Mouse (Mus musculus) heart, embryonic 15.5 days (tissue): Measurements from ENCODE around the gene Cfap20. TPM values are rescaled to one million over a fixed set of nuclear protein-coding genes. Genes with fewer than 3 reads are reported as not detected.
A peak's percentile ranks its signal among the peaks of the same experiment; 100 is the strongest.

ENCODE experiments used
- ATAC-seq: fragments of 200-750 bp; cut with Nextera tagmentation; replicated peaks from 2 replicates; pipeline ENCODE4 v1.8.0; 2017; ENCODE audit warnings: low read depth, moderate TSS enrichment; ENCODE audit not compliant: insufficient number of reproducible peaks, insufficient read depth, low FRiP score
- H3K27ac ChIP-seq: fragments of 300-500 bp; sonication (generic); 2 replicates; pipeline ENCODE4 v1.5.1; 2015; ENCODE audit warnings: mild to moderate bottlenecking, inconsistent platforms
- H3K27me3 ChIP-seq: fragments of 300-500 bp; sonication (generic); 2 replicates; pipeline ENCODE4 v1.6.1; 2015; ENCODE audit warnings: inconsistent platforms
- H3K36me3 ChIP-seq: fragments of 300-500 bp; sonication (generic); 2 replicates; pipeline ENCODE4 v1.6.1; 2015; ENCODE audit warnings: mild to moderate bottlenecking, inconsistent platforms
- H3K4me1 ChIP-seq: fragments of 300-500 bp; sonication (generic); replicated peaks from 2 replicates; pipeline ENCODE4 v1.6.1; 2015; ENCODE audit warnings: inconsistent platforms
- H3K4me2 ChIP-seq: fragments of 300-500 bp; sonication (generic); 2 replicates; pipeline ENCODE4 v1.6.1; 2015; ENCODE audit warnings: inconsistent platforms, mild to moderate bottlenecking, moderate library complexity
- H3K4me3 ChIP-seq: fragments of 300-500 bp; sonication (generic); 2 replicates; pipeline ENCODE4 v1.5.1; 2015; ENCODE audit warnings: mild to moderate bottlenecking, inconsistent platforms
- H3K9ac ChIP-seq: fragments of 300-500 bp; sonication (generic); 2 replicates; pipeline ENCODE4 v1.6.1; 2015; ENCODE audit warnings: mild to moderate bottlenecking, inconsistent platforms
- H3K9me3 ChIP-seq: fragments of 300-500 bp; sonication (generic); replicated peaks from 2 replicates; pipeline ENCODE4 v1.6.1; 2016; ENCODE audit warnings: inconsistent platforms
- WGBS: fragments of 180-500 bp; shearing (Covaris S2); methylation state at CpG from one replicate; pipeline ENCODE4 v1.1.7; 2015; ENCODE audit warnings: mixed read lengths; 5-methylcytosine and 5-hydroxymethylcytosine counted together
- polyA plus RNA-seq: library from polyadenylated mRNA; unstranded; fragments of >200 nt; fragmentation: Nextera tagmentation; extraction: Ambion mirVana; gene quantifications from 2 replicates; pipeline ENCODE4 v1.2.1, GENCODE M21; 2015

Cfap20 gene
- polyA plus RNA-seq, 1 experiment from 2014 or later = 146 TPM

- H3K4me2 ChIP-seq = no peak overlapping the region
- H3K4me1 ChIP-seq = peaks cover 7% of the 10 kb centered on the region
- H3K9me3 ChIP-seq = no peaks in the 10 kb centered on the region
- no peaks in the 10 kb centered on the region for H3K27me3 ChIP-seq
- ATAC-seq = no peak; the same call in 1 of the 2 replicates
- no peak overlapping the region for H3K4me3 ChIP-seq
- 33% methylated on average over 10 of the region's 10 CpGs for WGBS
- peak overlapping the region; percentile 45 for H3K27ac ChIP-seq
- no peaks in the 10 kb centered on the region for H3K36me3 ChIP-seq
- no peak overlapping the region for H3K9ac ChIP-seq
These were observed 23.2 kb downstream of the Cfap20 start for GRCm38 (mm10) chr8:95411309-95411972.

- H3K27ac ChIP-seq = no peak overlapping the region
- WGBS = 62% methylated on average over 5 of the region's 5 CpGs
- peak; percentile 58; the same call in 1 of the 2 replicates for ATAC-seq
These were observed 25.2 kb downstream of the Cfap20 start for GRCm38 (mm10) chr8:95409518-95409917.

DNA sequence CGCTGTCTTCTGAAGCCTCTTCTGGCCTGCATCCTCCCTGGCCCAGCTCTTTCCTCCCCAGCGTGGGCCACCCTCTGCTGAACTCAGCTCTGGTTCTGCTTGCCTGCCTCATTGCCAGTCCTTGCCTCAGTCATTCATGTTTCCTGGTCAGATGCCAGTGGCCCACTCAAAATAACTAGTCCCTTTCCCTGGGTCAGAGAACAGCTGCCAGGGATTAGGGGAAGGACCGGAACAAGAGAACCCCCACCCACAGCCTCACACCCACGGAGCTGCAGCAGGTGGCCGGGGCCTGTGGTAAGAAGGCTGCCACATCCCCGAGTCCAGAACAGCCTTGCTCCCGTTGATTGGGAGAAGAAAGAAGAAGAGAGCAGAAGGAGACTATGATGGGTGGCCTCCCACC is 33.6 kb downstream of the Cfap20 start:
- 81% methylated on average over 7 of the region's 7 CpGs for WGBS
- no peak overlapping the region for H3K9ac ChIP-seq
- H3K36me3 ChIP-seq = no peaks in the 10 kb centered on the region
- no peak overlapping the region for H3K4me2 ChIP-seq
- H3K4me1 ChIP-seq = peaks cover 16% of the 10 kb centered on the region
- no peak overlapping the region for H3K27ac ChIP-seq
- no peak for ATAC-seq
- H3K9me3 ChIP-seq = no peaks in the 10 kb centered on the region
- H3K4me3 ChIP-seq = no peak overlapping the region
- no peaks in the 10 kb centered on the region for H3K27me3 ChIP-seq

More at GRCm38 (mm10) chr8:95409518-95409917, 25.2 kb downstream of the Cfap20 start:
- Histone ChIP-seq H3K36me3 (no peaks in the 10 kb centered on the region), H3K4me3 (no peak overlapping the region), H3K27me3 (no peaks in the 10 kb centered on the region), H3K4me2 (no peak overlapping the region), H3K9me3 (no peaks in the 10 kb centered on the region), H3K4me1 (peaks cover 7% of the 10 kb centered on the region), H3K9ac (no peak overlapping the region)

- H3K27me3 ChIP-seq = no peaks in the 10 kb centered on the region
- 82% methylated on average over 9 of the region's 9 CpGs for WGBS
These were observed 35.5 kb downstream of the Cfap20 start for GRCm38 (mm10) chr8:95399131-95399530.

DNA sequence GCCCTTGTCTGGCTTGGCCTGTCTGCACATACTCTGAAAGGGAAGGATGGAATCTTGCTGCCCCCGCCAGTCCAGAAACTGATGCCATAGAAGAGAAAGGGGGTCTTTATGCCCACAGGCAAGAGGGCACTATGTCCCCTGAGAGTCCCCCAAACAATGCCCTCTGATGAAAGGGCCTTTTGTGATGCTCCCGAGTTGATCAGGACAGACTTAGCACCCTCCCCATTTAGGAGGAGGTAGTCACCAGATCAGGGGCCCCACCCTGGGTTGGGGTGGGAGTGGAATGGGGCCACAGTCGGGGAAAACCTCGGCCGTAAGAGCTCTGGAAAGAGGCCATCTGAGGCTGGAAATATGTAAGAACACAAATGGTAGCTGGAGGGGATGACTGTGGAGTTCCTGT is 37.5 kb downstream of the Cfap20 start:
- 41% methylated on average over 5 of the region's 5 CpGs for WGBS
- Histone ChIP-seq H3K36me3 (no peaks in the 10 kb centered on the region), H3K9ac (no peak overlapping the region; the same call in 1 of the 2 replicates), H3K4me2 (no peak overlapping the region), H3K27ac (peak overlapping the region; percentile 41), H3K4me3 (no peak overlapping the region), H3K4me1 (peaks cover 34% of the 10 kb centered on the region), H3K27me3 (no peaks in the 10 kb centered on the region), H3K9me3 (no peaks in the 10 kb centered on the region)
- ATAC-seq = no peak

More at GRCm38 (mm10) chr8:95399131-95399530, 35.5 kb downstream of the Cfap20 start:
- Histone ChIP-seq H3K9ac (no peak overlapping the region), H3K36me3 (no peaks in the 10 kb centered on the region), H3K9me3 (no peaks in the 10 kb centered on the region), H3K4me2 (no peak overlapping the region), H3K4me1 (peaks cover 29% of the 10 kb centered on the region), H3K4me3 (no peak overlapping the region), H3K27ac (no peak overlapping the region)
- ATAC-seq = no peak

DNA sequence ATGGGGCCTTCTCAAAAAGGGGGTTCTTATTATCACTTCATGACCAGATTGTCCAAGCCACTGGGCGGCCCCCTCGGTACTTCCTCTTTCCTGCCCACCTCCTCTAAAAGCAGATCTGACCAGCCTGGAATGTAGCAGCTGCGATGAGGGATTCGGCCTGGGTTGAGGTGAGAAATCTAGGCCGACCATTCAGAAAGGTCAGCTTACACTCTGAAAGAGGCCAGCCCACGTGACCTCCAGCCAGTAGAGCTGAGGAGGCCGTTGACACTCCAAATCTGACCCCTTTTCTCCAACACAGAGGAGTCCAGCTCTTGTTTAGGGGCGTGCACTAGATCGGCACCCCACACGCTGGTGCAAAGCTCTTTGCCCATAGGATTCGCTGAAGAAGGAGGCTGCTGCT is 37.9 kb downstream of the Cfap20 start:
- Histone ChIP-seq H3K9ac (no peak overlapping the region), H3K4me2 (no peak overlapping the region), H3K36me3 (no peaks in the 10 kb centered on the region), H3K4me1 (peaks cover 38% of the 10 kb centered on the region), H3K9me3 (no peaks in the 10 kb centered on the region), H3K4me3 (no peak overlapping the region), H3K27ac (peak overlapping the region; percentile 41), H3K27me3 (no peaks in the 10 kb centered on the region)
- 40% methylated on average over 11 of the region's 11 CpGs for WGBS
- no peak for ATAC-seq

DNA sequence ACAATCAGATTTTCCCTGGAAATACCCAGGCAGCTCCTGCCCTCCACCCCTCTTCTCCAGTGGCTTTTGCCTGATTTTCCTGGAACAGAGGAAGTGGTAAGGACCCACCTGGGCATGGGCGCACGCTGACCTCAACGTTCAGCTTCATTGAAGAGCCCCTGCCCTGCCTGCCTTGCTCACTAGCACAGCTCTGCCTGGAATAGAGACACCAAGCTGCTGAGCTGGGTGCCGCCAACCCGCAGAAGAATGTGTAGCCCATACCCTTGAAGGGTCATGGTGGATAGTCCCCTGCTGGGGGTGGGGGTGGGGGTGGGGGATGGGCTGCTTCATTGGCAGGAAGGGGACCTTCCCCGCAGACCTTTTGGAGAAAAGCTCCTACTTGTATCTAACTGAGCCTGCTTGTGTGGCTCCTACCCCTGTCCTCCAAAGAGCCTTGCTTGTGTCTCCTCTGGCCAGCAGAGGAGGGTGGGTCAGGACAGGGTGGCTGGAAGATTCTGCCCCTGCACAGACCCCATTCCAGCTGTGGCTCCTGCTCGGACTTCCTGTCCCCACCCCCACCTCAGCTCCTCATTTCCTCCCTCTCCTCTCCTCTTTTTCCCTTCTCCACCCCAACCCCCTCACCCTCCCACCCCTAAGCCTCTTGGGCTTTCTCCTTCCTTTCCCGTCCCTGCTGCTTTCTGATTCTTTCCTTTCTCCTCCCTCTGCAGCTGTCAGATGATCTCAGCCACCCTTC is 39.3 kb downstream of the Cfap20 start:
- H3K27me3 ChIP-seq = no peaks in the 10 kb centered on the region
- no peaks in the 10 kb centered on the region for H3K36me3 ChIP-seq
- H3K9ac ChIP-seq = no peak overlapping the region
- peak overlapping the region; percentile 65 for H3K27ac ChIP-seq
- no peak overlapping the region for H3K4me2 ChIP-seq
- H3K4me1 ChIP-seq = peaks cover 38% of the 10 kb centered on the region
- no peak overlapping the region for H3K4me3 ChIP-seq
- 0 out of 2 replicates have a peak, but pooled peaks have one; percentile 48 for ATAC-seq
- no peaks in the 10 kb centered on the region for H3K9me3 ChIP-seq
- 14% methylated on average over 8 of the region's 8 CpGs for WGBS

GRCm38 (mm10) chr8:95392604-95393003 is 42.1 kb downstream of the Cfap20 start:
- Histone ChIP-seq H3K36me3 (no peaks in the 10 kb centered on the region), H3K4me3 (no peak overlapping the region), H3K27ac (peak overlapping the region; percentile 61), H3K4me2 (no peak overlapping the region), H3K9ac (no peak overlapping the region), H3K27me3 (no peaks in the 10 kb centered on the region), H3K9me3 (no peaks in the 10 kb centered on the region), H3K4me1 (peaks cover 40% of the 10 kb centered on the region)
- 61% methylated on average over 5 of the region's 5 CpGs for WGBS
- ATAC-seq = peak; percentile 69

GRCm38 (mm10) chr8:95391101-95391500 is 43.6 kb downstream of the Cfap20 start:
- Histone ChIP-seq H3K27ac (0 out of 2 replicates have a peak overlapping the region, but pooled peaks have one; percentile 7), H3K9ac (no peak overlapping the region), H3K4me3 (no peak overlapping the region), H3K4me1 (peaks cover 25% of the 10 kb centered on the region), H3K4me2 (no peak overlapping the region), H3K9me3 (no peaks in the 10 kb centered on the region), H3K36me3 (no peaks in the 10 kb centered on the region), H3K27me3 (no peaks in the 10 kb centered on the region)
- WGBS = 68% methylated on average over 7 of the region's 7 CpGs
- ATAC-seq = no peak

- H3K4me2 ChIP-seq = no peak overlapping the region
- H3K27me3 ChIP-seq = no peaks in the 10 kb centered on the region
- no peak for ATAC-seq
- H3K9ac ChIP-seq = no peak overlapping the region
- WGBS = 33% methylated on average over 4 of the region's 4 CpGs
- H3K27ac ChIP-seq = 0 out of 2 replicates have a peak overlapping the region, but pooled peaks have one; percentile 3
- H3K4me3 ChIP-seq = no peak overlapping the region
- H3K4me1 ChIP-seq = peaks cover 17% of the 10 kb centered on the region
- H3K9me3 ChIP-seq = no peaks in the 10 kb centered on the region
- no peaks in the 10 kb centered on the region for H3K36me3 ChIP-seq
These were observed 44.4 kb downstream of the Cfap20 start for GRCm38 (mm10) chr8:95390312-95390711.

- WGBS = 83% methylated on average over 7 of the region's 7 CpGs
- no peak overlapping the region for H3K4me2 ChIP-seq
- no peaks in the 10 kb centered on the region for H3K27me3 ChIP-seq
- H3K9ac ChIP-seq = no peak overlapping the region
- H3K9me3 ChIP-seq = no peaks in the 10 kb centered on the region
- ATAC-seq = no peak
- peaks cover 12% of the 10 kb centered on the region; the same call in 1 of the 2 replicates for H3K4me1 ChIP-seq
- H3K4me3 ChIP-seq = no peak overlapping the region
- H3K36me3 ChIP-seq = no peaks in the 10 kb centered on the region
- H3K27ac ChIP-seq = no peak overlapping the region
These were observed 46.7 kb downstream of the Cfap20 start for GRCm38 (mm10) chr8:95387936-95388335.
